Mouse (Mus musculus): Measurements from ENCODE around the gene Ace3. TPM values are rescaled to one million over a fixed set of nuclear protein-coding genes. Genes with fewer than 3 reads are reported as not detected.
A peak's percentile ranks its signal among the peaks of the same experiment; 100 is the strongest.

Gene Ace3
- polyA plus RNA-seq, 1 experiment: not detected

- no peak for TF ChIP-seq CEBPB (IDR thresholded peaks at IDR 0.05; ENCODE audit: insufficient read depth, poor library complexity, severe bottlenecking)
- TF ChIP-seq MAX (IDR thresholded peaks at IDR 0.05; ENCODE audit: low read depth): no peak
- TF ChIP-seq MYOD1 (IDR thresholded peaks at IDR 0.05; ENCODE audit: control insufficient read depth in 1 of 3, insufficient read length in 2 of 3, low read depth in 2 of 3): no peak
- no peak for TF ChIP-seq MYOG (IDR thresholded peaks at IDR 0.05; ENCODE audit: control insufficient read depth in 1 of 3, insufficient read depth in 1 of 3, insufficient read length in 2 of 3, low read depth in 2 of 3)
- TF ChIP-seq POLR2AphosphoS2 (IDR thresholded peaks at IDR 0.05; ENCODE audit: insufficient read length, low read depth): no peak
- TF ChIP-seq TCF12 (IDR thresholded peaks at IDR 0.05; ENCODE audit: insufficient read depth, poor library complexity, severe bottlenecking): no peak
- TF ChIP-seq TCF3 (IDR thresholded peaks at IDR 0.05; ENCODE audit: insufficient read length, low read depth): no peak
- TF ChIP-seq USF1 (IDR thresholded peaks at IDR 0.05; ENCODE audit: low read depth): no peak
- no peak for TF ChIP-seq E2F4 (IDR thresholded peaks at IDR 0.05; ENCODE audit: insufficient read depth)
- TF ChIP-seq REST (IDR thresholded peaks at IDR 0.05; ENCODE audit: insufficient read depth, insufficient read length): no peak
- no peak for TF ChIP-seq POLR2A (IDR thresholded peaks at IDR 0.05; ENCODE audit: insufficient read length, low read depth)
- no peak for TF ChIP-seq SRF (IDR thresholded peaks at IDR 0.05; ENCODE audit: control insufficient read depth, insufficient read length, low read depth)
- H3K79me2 ChIP-seq (ENCODE audit: control insufficient read depth, insufficient read depth): no peaks in the 10 kb centered on the region
- no peak overlapping the region for H3ac ChIP-seq (ENCODE audit: control insufficient read depth, insufficient read length)
- H3K4me2 ChIP-seq (ENCODE audit: low read depth): no peak overlapping the region
- H3K4me3 ChIP-seq: no peak overlapping the region
- H3K36me3 ChIP-seq (ENCODE audit: control insufficient read depth, insufficient read depth): no peaks in the 10 kb centered on the region
- H3K27me3 ChIP-seq (ENCODE audit: control insufficient read depth, insufficient read depth, insufficient read length): peaks cover 21% of the 10 kb centered on the region
These were observed 7.0 kb upstream of the Ace3 start for GRCm38 (mm10) chr11:105987446-105987845.

GRCm38 (mm10) chr11:105989446-105989845 lies 5.0 kb upstream of the Ace3 start:
- Histone ChIP-seq H3K4me3 (no peak overlapping the region), H3K27me3 (ENCODE audit: control insufficient read depth, insufficient read depth, insufficient read length) (peaks cover 30% of the 10 kb centered on the region), H3K4me2 (ENCODE audit: low read depth) (no peak overlapping the region), H3ac (ENCODE audit: control insufficient read depth, insufficient read length) (no peak overlapping the region), H3K36me3 (ENCODE audit: control insufficient read depth, insufficient read depth) (no peaks in the 10 kb centered on the region), H3K79me2 (ENCODE audit: control insufficient read depth, insufficient read depth) (no peaks in the 10 kb centered on the region)
- TF ChIP-seq REST (IDR thresholded peaks at IDR 0.05; ENCODE audit: insufficient read depth, insufficient read length): no peak
- TF ChIP-seq E2F4 (IDR thresholded peaks at IDR 0.05; ENCODE audit: insufficient read depth): no peak
- no peak for TF ChIP-seq TCF3 (IDR thresholded peaks at IDR 0.05; ENCODE audit: insufficient read length, low read depth)
- TF ChIP-seq SRF (IDR thresholded peaks at IDR 0.05; ENCODE audit: control insufficient read depth, insufficient read length, low read depth): no peak
- no peak for TF ChIP-seq USF1 (IDR thresholded peaks at IDR 0.05; ENCODE audit: low read depth)
- TF ChIP-seq MAX (IDR thresholded peaks at IDR 0.05; ENCODE audit: low read depth): no peak
- no peak for TF ChIP-seq POLR2A (IDR thresholded peaks at IDR 0.05; ENCODE audit: insufficient read length, low read depth)
- no peak for TF ChIP-seq CEBPB (IDR thresholded peaks at IDR 0.05; ENCODE audit: insufficient read depth, poor library complexity, severe bottlenecking)
- no peak for TF ChIP-seq POLR2AphosphoS2 (IDR thresholded peaks at IDR 0.05; ENCODE audit: insufficient read length, low read depth)
- TF ChIP-seq MYOD1 (IDR thresholded peaks at IDR 0.05; ENCODE audit: control insufficient read depth in 1 of 3, insufficient read length in 2 of 3, low read depth in 2 of 3): no peak
- no peak for TF ChIP-seq TCF12 (IDR thresholded peaks at IDR 0.05; ENCODE audit: insufficient read depth, poor library complexity, severe bottlenecking)
- no peak for TF ChIP-seq MYOG (IDR thresholded peaks at IDR 0.05; ENCODE audit: control insufficient read depth in 1 of 3, insufficient read depth in 1 of 3, insufficient read length in 2 of 3, low read depth in 2 of 3)

- peaks cover 38% of the 10 kb centered on the region for H3K27me3 ChIP-seq (ENCODE audit: control insufficient read depth, insufficient read depth, insufficient read length)
- TF ChIP-seq CEBPB (IDR thresholded peaks at IDR 0.05; ENCODE audit: insufficient read depth, poor library complexity, severe bottlenecking) (0 out of 2 replicates have a peak, but pooled peaks have one; percentile 8), MYOD1 (IDR thresholded peaks at IDR 0.05; ENCODE audit: control insufficient read depth in 1 of 3, insufficient read length in 2 of 3, low read depth in 2 of 3) (no peak)
- no peaks in the 10 kb centered on the region for H3K36me3 ChIP-seq (ENCODE audit: control insufficient read depth, insufficient read depth)
- H3K4me3 ChIP-seq: no peak overlapping the region
- H3K4me2 ChIP-seq (ENCODE audit: low read depth): no peak overlapping the region
- no peaks in the 10 kb centered on the region for H3K79me2 ChIP-seq (ENCODE audit: control insufficient read depth, insufficient read depth)
- H3ac ChIP-seq (ENCODE audit: control insufficient read depth, insufficient read length): no peak overlapping the region
These were observed 4.2 kb upstream of the Ace3 start for GRCm38 (mm10) chr11:105990231-105990630.

DNA sequence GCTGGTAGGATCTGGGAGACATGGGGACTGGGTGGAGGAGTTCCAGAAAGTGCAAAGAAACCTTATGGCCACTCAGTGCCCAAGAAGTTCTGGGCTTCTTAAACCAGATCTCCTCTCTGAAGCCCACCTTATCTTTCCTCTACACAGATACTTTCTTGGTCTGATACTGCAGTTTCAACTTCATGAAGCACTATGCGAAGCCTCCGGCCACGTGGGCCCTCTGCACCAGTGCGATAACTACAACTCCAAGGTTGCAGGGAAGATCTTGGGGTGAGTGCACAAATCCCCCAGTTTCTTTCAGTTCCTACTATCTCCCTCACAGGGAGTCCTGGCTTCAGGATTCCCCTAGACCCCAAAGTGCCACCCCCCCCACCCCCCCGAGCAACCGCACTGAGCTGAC lies 5.6 kb downstream of the Ace3 start:
- Histone ChIP-seq H3K4me3 (no peak overlapping the region), H3K27me3 (ENCODE audit: control insufficient read depth, insufficient read depth, insufficient read length) (peaks cover 62% of the 10 kb centered on the region), H3K36me3 (ENCODE audit: control insufficient read depth, insufficient read depth) (no peaks in the 10 kb centered on the region), H3ac (ENCODE audit: control insufficient read depth, insufficient read length) (no peak overlapping the region), H3K79me2 (ENCODE audit: control insufficient read depth, insufficient read depth) (no peaks in the 10 kb centered on the region), H3K4me2 (ENCODE audit: low read depth) (no peak overlapping the region)
- TF ChIP-seq USF1 (IDR thresholded peaks at IDR 0.05; ENCODE audit: low read depth) (no peak), E2F4 (IDR thresholded peaks at IDR 0.05; ENCODE audit: insufficient read depth) (no peak), POLR2A (IDR thresholded peaks at IDR 0.05; ENCODE audit: insufficient read length, low read depth) (no peak), TCF3 (IDR thresholded peaks at IDR 0.05; ENCODE audit: insufficient read length, low read depth) (no peak), MYOD1 (IDR thresholded peaks at IDR 0.05; ENCODE audit: control insufficient read depth in 1 of 3, insufficient read length in 2 of 3, low read depth in 2 of 3) (no peak), TCF12 (IDR thresholded peaks at IDR 0.05; ENCODE audit: insufficient read depth, poor library complexity, severe bottlenecking) (no peak), MAX (IDR thresholded peaks at IDR 0.05; ENCODE audit: low read depth) (no peak), MYOG (IDR thresholded peaks at IDR 0.05; ENCODE audit: control insufficient read depth in 1 of 3, insufficient read depth in 1 of 3, insufficient read length in 2 of 3, low read depth in 2 of 3) (no peak), POLR2AphosphoS2 (IDR thresholded peaks at IDR 0.05; ENCODE audit: insufficient read length, low read depth) (no peak), SRF (IDR thresholded peaks at IDR 0.05; ENCODE audit: control insufficient read depth, insufficient read length, low read depth) (no peak), REST (IDR thresholded peaks at IDR 0.05; ENCODE audit: insufficient read depth, insufficient read length) (no peak), CEBPB (IDR thresholded peaks at IDR 0.05; ENCODE audit: insufficient read depth, poor library complexity, severe bottlenecking) (no peak)

- Histone ChIP-seq H3ac (ENCODE audit: control insufficient read depth, insufficient read length) (no peak overlapping the region), H3K79me2 (ENCODE audit: control insufficient read depth, insufficient read depth) (no peaks in the 10 kb centered on the region)
- TF ChIP-seq TCF3 (IDR thresholded peaks at IDR 0.05; ENCODE audit: insufficient read length, low read depth): no peak
- no peak for TF ChIP-seq MYOG (IDR thresholded peaks at IDR 0.05; ENCODE audit: control insufficient read depth in 1 of 3, insufficient read depth in 1 of 3, insufficient read length in 2 of 3, low read depth in 2 of 3)
- TF ChIP-seq POLR2A (IDR thresholded peaks at IDR 0.05; ENCODE audit: insufficient read length, low read depth): no peak
- no peak for TF ChIP-seq CEBPB (IDR thresholded peaks at IDR 0.05; ENCODE audit: insufficient read depth, poor library complexity, severe bottlenecking)
These were observed 7.2 kb downstream of the Ace3 start for GRCm38 (mm10) chr11:106001718-106002117.

More at GRCm38 (mm10) chr11:106001718-106002117, 7.2 kb downstream of the Ace3 start:
- no peak overlapping the region for H3K4me2 ChIP-seq (ENCODE audit: low read depth)
- H3K27me3 ChIP-seq (ENCODE audit: control insufficient read depth, insufficient read depth, insufficient read length): peaks cover 45% of the 10 kb centered on the region
- no peak overlapping the region for H3K4me3 ChIP-seq
- H3K36me3 ChIP-seq (ENCODE audit: control insufficient read depth, insufficient read depth): no peaks in the 10 kb centered on the region
